Mouse (Mus musculus) testis, adult 2 months (tissue): Measurements from ENCODE around the gene Zdhhc14. TPM values are rescaled to one million over a fixed set of nuclear protein-coding genes. Genes with fewer than 3 reads are reported as not detected.

Experiments used
- H3K27ac ChIP-seq: fragments of 200-500 bp; 2 replicates; pipeline ENCODE4 v1.5.1; 2012; ENCODE audit warnings: low read depth, low read length; ENCODE audit not compliant: control insufficient read depth, insufficient read depth
- H3K27me3 ChIP-seq: fragments of 200-500 bp; 2 replicates; pipeline ENCODE4 v1.6.1; 2012; ENCODE audit warnings: mild to moderate bottlenecking, low read length, moderate library complexity; ENCODE audit not compliant: control insufficient read depth, insufficient read depth
- H3K36me3 ChIP-seq: fragments of 200-500 bp; 2 replicates; pipeline ENCODE4 v1.6.1; 2012; ENCODE audit warnings: mild to moderate bottlenecking, low read length; ENCODE audit not compliant: control insufficient read depth, insufficient read depth
- H3K4me1 ChIP-seq: fragments of 200-500 bp; 2 replicates; pipeline ENCODE4 v1.6.1; 2012; ENCODE audit warnings: low read length; ENCODE audit not compliant: control insufficient read depth, insufficient read depth
- H3K4me3 ChIP-seq: fragments of 200-500 bp; 2 replicates; pipeline ENCODE4 v1.5.1; 2012; ENCODE audit warnings: low read depth, mild to moderate bottlenecking, low read length, moderate library complexity, mixed read lengths; ENCODE audit not compliant: control insufficient read depth
- CTCF ChIP-seq: fragments of 200-500 bp; IDR thresholded peaks from 2 replicates; pipeline ENCODE4 v1.5.1; 2012; ENCODE audit warnings: low read depth, mild to moderate bottlenecking, inconsistent platforms, low read length, moderate library complexity; ENCODE audit not compliant: control insufficient read depth, insufficient read depth, insufficient replicate concordance
- POLR2A ChIP-seq: fragments of 200-500 bp; IDR thresholded peaks from 2 replicates; pipeline ENCODE4 v1.6.1; 2012; ENCODE audit warnings: low read depth, mild to moderate bottlenecking, inconsistent platforms, low read length, moderate library complexity; ENCODE audit not compliant: control insufficient read depth
- polyA plus RNA-seq: library from polyadenylated mRNA; depleted of rRNA; stranded (reverse); fragments of >200 nt; gene quantifications from 2 replicates; pipeline ENCODE4 v1.2.3, GENCODE M21; 2012

The Zdhhc14 gene
- polyA plus RNA-seq, 1 experiment, result 3.9 TPM

GRCm38 (mm10) chr17:5529552-5529951, 37.2 kb downstream of the Zdhhc14 start:
- Histone ChIP-seq H3K4me1 (no peaks in the 10 kb centered on the region), H3K27ac (no peak overlapping the region), H3K4me3 (no peak overlapping the region), H3K36me3 (no peaks in the 10 kb centered on the region), H3K27me3 (no peaks in the 10 kb centered on the region)
- TF ChIP-seq CTCF, result no peak
- TF ChIP-seq POLR2A, result no peak

DNA sequence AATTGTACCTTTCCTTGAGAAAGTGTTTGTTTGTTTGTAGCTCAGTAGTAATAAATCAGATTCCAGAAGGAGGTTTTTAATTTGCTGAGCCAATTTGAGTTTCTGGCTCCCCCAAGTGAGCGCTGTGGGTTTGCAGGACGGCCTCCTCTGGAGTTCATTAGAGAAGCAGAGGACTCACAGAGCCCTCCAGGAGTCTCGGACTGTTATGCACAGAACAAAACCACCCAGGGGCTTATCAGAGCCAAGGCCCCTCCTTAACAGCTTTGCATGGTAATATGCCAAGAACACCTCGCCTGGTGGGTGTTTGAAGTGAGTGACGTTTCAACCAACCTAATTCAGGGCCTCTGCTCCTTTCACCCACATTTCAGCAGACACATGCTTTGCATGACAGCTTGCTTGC, 40.5 kb downstream of the Zdhhc14 start:
- TF ChIP-seq CTCF, result no peak
- TF ChIP-seq POLR2A, result no peak

DNA sequence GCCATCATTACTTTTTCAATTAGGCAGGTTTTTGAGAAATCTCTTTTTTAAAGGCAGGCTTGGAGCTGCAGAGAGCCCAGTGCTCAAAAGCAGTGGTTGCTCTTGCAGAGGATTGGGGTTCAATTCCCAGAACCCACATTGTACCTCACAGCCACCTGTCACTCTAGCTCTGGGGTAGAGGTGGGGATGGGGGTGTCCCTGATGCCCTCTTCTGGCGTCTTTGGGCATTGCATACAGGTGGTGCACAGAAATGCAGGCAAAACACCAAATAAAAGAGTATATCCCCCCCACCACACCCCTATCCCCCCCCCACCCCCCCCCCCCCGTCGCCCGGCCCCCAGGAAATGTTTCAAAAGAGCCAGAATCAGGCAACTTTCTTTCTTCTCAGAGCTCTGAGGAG, 43.0 kb downstream of the Zdhhc14 start:
- H3K27me3 ChIP-seq, result no peaks in the 10 kb centered on the region
- no peaks in the 10 kb centered on the region; the same call in 1 of the 2 replicates for H3K4me1 ChIP-seq
- no peak overlapping the region for H3K4me3 ChIP-seq
- no peaks in the 10 kb centered on the region for H3K36me3 ChIP-seq
- TF ChIP-seq POLR2A (no peak), CTCF (peak; percentile 49; the same call in 1 of the 2 replicates)
- H3K27ac ChIP-seq, result no peak overlapping the region

More for the DNA sequence above, 40.5 kb downstream of the Zdhhc14 start:
- Histone ChIP-seq H3K27ac (no peak overlapping the region), H3K27me3 (no peaks in the 10 kb centered on the region), H3K36me3 (no peaks in the 10 kb centered on the region), H3K4me1 (no peaks in the 10 kb centered on the region; the same call in 1 of the 2 replicates), H3K4me3 (no peak overlapping the region)

- Histone ChIP-seq H3K4me1 (no peaks in the 10 kb centered on the region; the same call in 1 of the 2 replicates), H3K27me3 (no peaks in the 10 kb centered on the region), H3K27ac (no peak overlapping the region), H3K4me3 (no peak overlapping the region), H3K36me3 (no peaks in the 10 kb centered on the region)
- TF ChIP-seq CTCF (no peak), POLR2A (no peak)
These were observed 44.1 kb downstream of the Zdhhc14 start for GRCm38 (mm10) chr17:5536259-5537094.

- TF ChIP-seq POLR2A (no peak), CTCF (no peak)
- Histone ChIP-seq H3K4me3 (no peak overlapping the region), H3K4me1 (no peaks in the 10 kb centered on the region; the same call in 1 of the 2 replicates), H3K27ac (no peak overlapping the region), H3K36me3 (no peaks in the 10 kb centered on the region), H3K27me3 (no peaks in the 10 kb centered on the region)
These were observed 44.8 kb downstream of the Zdhhc14 start for GRCm38 (mm10) chr17:5537095-5537575.

- H3K27me3 ChIP-seq, result no peaks in the 10 kb centered on the region
- no peak overlapping the region for H3K27ac ChIP-seq
- no peaks in the 10 kb centered on the region for H3K36me3 ChIP-seq
- no peak overlapping the region for H3K4me3 ChIP-seq
- H3K4me1 ChIP-seq, result no peaks in the 10 kb centered on the region
- TF ChIP-seq CTCF (no peak), POLR2A (no peak)
These were observed 49.8 kb downstream of the Zdhhc14 start for GRCm38 (mm10) chr17:5542177-5542576.

GRCm38 (mm10) chr17:5544065-5544464, 51.7 kb downstream of the Zdhhc14 start:
- Histone ChIP-seq H3K27me3 (no peaks in the 10 kb centered on the region), H3K27ac (no peak overlapping the region), H3K4me1 (no peaks in the 10 kb centered on the region), H3K4me3 (no peak overlapping the region), H3K36me3 (no peaks in the 10 kb centered on the region)
- TF ChIP-seq POLR2A (no peak), CTCF (no peak)
